Mouse (Mus musculus) MEL (cell line): ENCODE data around the gene Foxa2. TPM values are rescaled to one million over a fixed set of nuclear protein-coding genes. Genes with fewer than 3 reads are reported as not detected.

Experiments used
- DNase-seq: peaks from one replicate; pipeline ENCODE4 v3.0.0; 2011; ENCODE audit warnings: low read depth, low spot score
- H3K27ac ChIP-seq: 2 replicates; pipeline ENCODE4 v1.5.1; 2012; ENCODE audit warnings: low read depth, mild to moderate bottlenecking, control low read depth, low read length, moderate library complexity; ENCODE audit not compliant: control insufficient read depth
- H3K27me3 ChIP-seq, 2 experiments: fragments of 150-350 bp in 1 of 2; sonication (generic) in 1 of 2; 2 replicates each; pipeline ENCODE4 v1.6.1; 2012; ENCODE audit warnings: low read length in 2 of 2, mild to moderate bottlenecking in 2 of 2, improper control_type of control experiment in 1 of 2, moderate library complexity in 1 of 2; ENCODE audit not compliant: insufficient read depth in 2 of 2, control insufficient read depth in 1 of 2
- H3K36me3 ChIP-seq, 2 experiments: 2 replicates each; pipeline ENCODE4 v1.6.1; 2012 to 2014; ENCODE audit warnings: low read length in 2 of 2, improper control_type of control experiment in 1 of 2, inconsistent platforms in 1 of 2, mild to moderate bottlenecking in 1 of 2; ENCODE audit not compliant: insufficient read depth in 2 of 2, control insufficient read depth in 1 of 2
- H3K4me1 ChIP-seq, 2 experiments: fragments of 150-350 bp in 1 of 2; sonication (generic) in 1 of 2; 2 replicates each; pipeline ENCODE4 v1.6.1; 2012; ENCODE audit warnings: low read length in 2 of 2, improper control_type of control experiment in 1 of 2, mild to moderate bottlenecking in 1 of 2; ENCODE audit not compliant: insufficient read depth in 2 of 2, control insufficient read depth in 1 of 2
- H3K4me3 ChIP-seq, 2 experiments: fragments of 150-350 bp in 1 of 2; sonication (generic) in 1 of 2; 2 replicates each; pipeline ENCODE4 v1.5.1; 2012; ENCODE audit warnings: low read depth in 2 of 2, low read length in 2 of 2, mild to moderate bottlenecking in 2 of 2, moderate library complexity in 2 of 2, control low read depth in 1 of 2, improper control_type of control experiment in 1 of 2; ENCODE audit not compliant: control insufficient read depth in 1 of 2, insufficient read depth in 1 of 2
- H3K79me2 ChIP-seq: 2 replicates; pipeline ENCODE4 v1.6.1; 2012; ENCODE audit warnings: mild to moderate bottlenecking, low read length, moderate library complexity; ENCODE audit not compliant: control insufficient read depth, poor library complexity, insufficient read depth
- H3K9ac ChIP-seq: 2 replicates; pipeline ENCODE4 v1.6.1; 2012; ENCODE audit warnings: low read depth, mild to moderate bottlenecking, control low read depth, low read length, moderate library complexity; ENCODE audit not compliant: control insufficient read depth, poor library complexity, severe bottlenecking
- H3K9me3 ChIP-seq: fragments of 150-350 bp; sonication (generic); replicated peaks from 2 replicates; pipeline ENCODE4 v1.6.1; 2012; ENCODE audit warnings: mild to moderate bottlenecking, low read length, improper control_type of control experiment, moderate library complexity; ENCODE audit not compliant: insufficient read depth
- BHLHE40 ChIP-seq: IDR thresholded peaks from 2 replicates; pipeline ENCODE4 v1.6.1; 2012; ENCODE audit warnings: low read depth, mild to moderate bottlenecking, inconsistent platforms, low read length, improper control_type of control experiment, borderline replicate concordance
- CHD2 ChIP-seq: IDR thresholded peaks from 2 replicates; pipeline ENCODE4 v1.6.1; 2011; ENCODE audit warnings: low read length, improper control_type of control experiment
- ELF1 ChIP-seq: IDR thresholded peaks from 2 replicates; pipeline ENCODE4 v1.6.1; 2014; ENCODE audit warnings: low read depth, mild to moderate bottlenecking, inconsistent platforms, low read length, improper control_type of control experiment, moderate library complexity
- GATA1 ChIP-seq: IDR thresholded peaks from 2 replicates; pipeline ENCODE4 v1.6.1; 2011; ENCODE audit warnings: low read depth, low read length, improper control_type of control experiment
- HCFC1 ChIP-seq: IDR thresholded peaks from 2 replicates; pipeline ENCODE4 v1.6.1; 2012; ENCODE audit warnings: low read depth, mild to moderate bottlenecking, inconsistent platforms, low read length, improper control_type of control experiment, moderate library complexity
- JUND ChIP-seq: IDR thresholded peaks from 2 replicates; pipeline ENCODE4 v1.6.1; 2011; ENCODE audit warnings: low read depth, mild to moderate bottlenecking, improper control_type of control experiment, low read length
- MAFK ChIP-seq: IDR thresholded peaks from 2 replicates; pipeline ENCODE4 v1.6.1; 2011; ENCODE audit warnings: low read depth, mild to moderate bottlenecking, low read length, improper control_type of control experiment, borderline replicate concordance
- MAX ChIP-seq: IDR thresholded peaks from 2 replicates; pipeline ENCODE4 v1.6.1; 2011; ENCODE audit warnings: low read length, improper control_type of control experiment
- MAZ ChIP-seq: IDR thresholded peaks from 2 replicates; pipeline ENCODE4 v1.6.1; 2012; ENCODE audit warnings: low read depth, mild to moderate bottlenecking, inconsistent platforms, low read length, improper control_type of control experiment
- POLR2A ChIP-seq, 2 experiments: IDR thresholded peaks; 2 replicates each; pipeline ENCODE4 v1.6.1; 2011 to 2012; ENCODE audit warnings: low read length in 2 of 2, mild to moderate bottlenecking in 2 of 2, control low read depth in 1 of 2, improper control_type of control experiment in 1 of 2, low read depth in 1 of 2, moderate library complexity in 1 of 2; ENCODE audit not compliant: control insufficient read depth in 1 of 2, insufficient read depth in 1 of 2, poor library complexity in 1 of 2
- POLR2AphosphoS2 ChIP-seq: IDR thresholded peaks from 2 replicates; pipeline ENCODE4 v1.6.1; 2011; ENCODE audit warnings: low read length, improper control_type of control experiment
- RAD21 ChIP-seq: IDR thresholded peaks from 2 replicates; pipeline ENCODE4 v1.6.1; 2011; ENCODE audit warnings: mild to moderate bottlenecking, low read depth, low read length, improper control_type of control experiment
- SIN3A ChIP-seq: IDR thresholded peaks from 2 replicates; pipeline ENCODE4 v1.6.1; 2012; ENCODE audit warnings: low read length, improper control_type of control experiment, inconsistent platforms
- SMC3 ChIP-seq: IDR thresholded peaks from 2 replicates; pipeline ENCODE4 v1.6.1; 2011; ENCODE audit warnings: low read depth, low read length, improper control_type of control experiment
- USF1 ChIP-seq: IDR thresholded peaks from 2 replicates; pipeline ENCODE4 v1.6.1; 2014; ENCODE audit warnings: low read depth, mild to moderate bottlenecking, inconsistent platforms, low read length, improper control_type of control experiment, moderate library complexity
- ZKSCAN1 ChIP-seq: IDR thresholded peaks from 2 replicates; pipeline ENCODE4 v1.6.1; 2012; ENCODE audit warnings: low read depth, mild to moderate bottlenecking, inconsistent platforms, low read length, improper control_type of control experiment, moderate library complexity
- polyA plus RNA-seq, 2 experiments: library from polyadenylated mRNA; stranded (reverse) in 1 of 2; unstranded in 1 of 2; fragments of >175 nt in 1 of 2; fragments of >200 nt in 1 of 2; gene quantifications; 2 replicates each; pipeline versions ENCODE4 v1.2.1 to v1.2.4; 2012; ENCODE audit warnings: low replicate concordance in 2 of 2, low read depth in 1 of 2; ENCODE audit not compliant: insufficient read length in 2 of 2, insufficient read depth in 1 of 2, missing spikeins in 1 of 2
- total RNA-seq: library from RNA; depleted of rRNA; stranded (reverse); fragments of 300-350 nt; gene quantifications from 2 replicates; pipeline ENCODE4 v1.2.3, GENCODE M21; 2012

Foxa2 gene
- total and polyA plus RNA-seq, 3 experiments = not detected

GRCm38 (mm10) chr2:148030991-148031675 is 15.6 kb downstream of the Foxa2 start:
- H3K79me2 ChIP-seq = no peaks in the 10 kb centered on the region
- H3K4me3 ChIP-seq = no peak overlapping the region

GRCm38 (mm10) chr2:148030613-148030935 is 16.2 kb downstream of the Foxa2 start:
- no peak overlapping the region for H3K27ac ChIP-seq
- no peaks in the 10 kb centered on the region for H3K27me3 ChIP-seq
- no peaks in the 10 kb centered on the region for H3K79me2 ChIP-seq
- H3K36me3 ChIP-seq = no peaks in the 10 kb centered on the region
- no peak overlapping the region for H3K9ac ChIP-seq
- H3K9me3 ChIP-seq = no peaks in the 10 kb centered on the region
- H3K4me1 ChIP-seq = no peaks in the 10 kb centered on the region
- no peak overlapping the region for H3K4me3 ChIP-seq
- no peak for DNase-seq
- TF ChIP-seq POLR2A (IDR thresholded peaks at IDR 0.05; ENCODE audit: control insufficient read depth in 1 of 2, insufficient read depth in 1 of 2, low read depth in 1 of 2, low read length in 2 of 2, poor library complexity in 1 of 2) (no peak), JUND (no peak), HCFC1 (no peak), ZKSCAN1 (no peak), MAZ (no peak), ELF1 (no peak), SIN3A (no peak), RAD21 (no peak), USF1 (no peak), POLR2AphosphoS2 (no peak), MAX (no peak)

More at GRCm38 (mm10) chr2:148030991-148031675, 15.6 kb downstream of the Foxa2 start:
- Histone ChIP-seq H3K27me3 (no peaks in the 10 kb centered on the region), H3K4me1 (no peaks in the 10 kb centered on the region), H3K9me3 (no peaks in the 10 kb centered on the region), H3K36me3 (no peaks in the 10 kb centered on the region), H3K27ac (no peak overlapping the region), H3K9ac (no peak overlapping the region)
- no peak for TF ChIP-seq GATA1
- TF ChIP-seq MAFK = no peak
- TF ChIP-seq BHLHE40 = no peak
- TF ChIP-seq CHD2 = no peak
- no peak for TF ChIP-seq SMC3
- no peak for DNase-seq
